Comparison of ENCODE assay signal across 29 mouse cellular contexts in the genomic region with DNA sequence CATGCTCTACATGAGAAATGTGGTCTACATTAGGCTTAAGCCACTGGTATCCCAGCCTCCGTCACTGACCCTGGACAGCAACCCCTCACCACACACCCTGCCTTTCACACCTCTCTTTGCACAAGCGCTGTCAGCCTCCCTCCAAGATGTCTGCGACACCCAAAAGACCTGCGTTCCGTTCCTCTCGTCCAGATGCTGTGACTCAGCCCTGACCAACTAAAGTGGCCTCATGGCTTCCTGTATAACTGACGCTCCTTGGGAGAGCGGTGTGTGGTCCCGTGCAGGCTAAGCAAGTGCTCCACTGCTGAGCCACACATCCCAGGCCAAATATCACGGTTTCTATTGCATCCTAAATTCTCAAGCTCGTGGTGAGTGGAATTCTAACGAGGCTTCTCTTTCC. TPM values are rescaled to one million over a fixed set of nuclear protein-coding genes. Genes with fewer than 3 reads are reported as not detected.
A peak's percentile ranks its signal among the peaks of the same experiment; 100 is the strongest.
DNase-seq lines count a peak whose midpoint lies in the region; ATAC-seq and TF ChIP-seq lines count a peak whose summit lies in the region.
"Had no signal": no experiment of that assay in that cellular context is flagged by ENCODE, and none has a peak within 500 bp of the region (broad histone marks: within the 10 kb centered on the region; RNA-seq: fewer than 3 reads in every experiment).

No protein-coding gene starts in this region.

- no peaks in the 10 kb centered on the region for H3K27me3 ChIP-seq in hindbrain, embryonic 13.5 days
- H3K27me3 ChIP-seq in hindbrain, embryonic 16.5 days (replicated peaks; ENCODE audit: control insufficient read depth, insufficient read depth, low read length), result no peaks in the 10 kb centered on the region
- no peaks in the 10 kb centered on the region for H3K27me3 ChIP-seq in midbrain, embryonic 11.5 days (ENCODE audit: control insufficient read depth, insufficient read depth, low read length)
- no peaks in the 10 kb centered on the region for H3K27me3 ChIP-seq in midbrain, embryonic 15.5 days (replicated peaks)
- H3K27me3 ChIP-seq in thymus, adult 2 months (ENCODE audit: control insufficient read depth, insufficient read depth, low read length), result no peaks in the 10 kb centered on the region
- H3K27me3 ChIP-seq in forebrain, embryonic 10.5 days (ENCODE audit: poor library complexity, severe bottlenecking), result peaks cover 21% of the 10 kb centered on the region
- H3K27me3 ChIP-seq: embryonic facial prominence, embryonic 15.5 days; forebrain, embryonic 12.5 days; forebrain, embryonic 15.5 days; hindbrain, embryonic 12.5 days had no signal

- H3K36me3 ChIP-seq in hindbrain, embryonic 13.5 days, result no peaks in the 10 kb centered on the region
- H3K36me3 ChIP-seq in hindbrain, embryonic 16.5 days (ENCODE audit: control insufficient read depth, insufficient read depth, low read length), result no peaks in the 10 kb centered on the region
- no peaks in the 10 kb centered on the region for H3K36me3 ChIP-seq in midbrain, embryonic 11.5 days (ENCODE audit: control insufficient read depth, insufficient read depth, low read length)
- no peaks in the 10 kb centered on the region for H3K36me3 ChIP-seq in midbrain, embryonic 15.5 days (replicated peaks)
- H3K36me3 ChIP-seq in thymus, adult 2 months (ENCODE audit: control insufficient read depth, insufficient read depth, low read length), result no peaks in the 10 kb centered on the region
- no peaks in the 10 kb centered on the region for H3K36me3 ChIP-seq in forebrain, embryonic 10.5 days (replicated peaks)
- H3K36me3 ChIP-seq: embryonic facial prominence, embryonic 12.5 days; embryonic facial prominence, embryonic 15.5 days; forebrain, embryonic 12.5 days; forebrain, embryonic 15.5 days; heart, embryonic 10.5 days; heart, embryonic 13.5 days; hindbrain, embryonic 12.5 days had no signal

- no peaks in the 10 kb centered on the region for H3K9me3 ChIP-seq in hindbrain, embryonic 13.5 days
- no peaks in the 10 kb centered on the region for H3K9me3 ChIP-seq in hindbrain, embryonic 16.5 days (ENCODE audit: control insufficient read depth, low read length)
- no peaks in the 10 kb centered on the region for H3K9me3 ChIP-seq in midbrain, embryonic 11.5 days (ENCODE audit: control insufficient read depth, low read length)
- no peaks in the 10 kb centered on the region for H3K9me3 ChIP-seq in midbrain, embryonic 15.5 days
- no peaks in the 10 kb centered on the region for H3K9me3 ChIP-seq in forebrain, embryonic 10.5 days
- H3K9me3 ChIP-seq: embryonic facial prominence, embryonic 12.5 days; embryonic facial prominence, embryonic 15.5 days; forebrain, embryonic 12.5 days; forebrain, embryonic 15.5 days; heart, embryonic 10.5 days; heart, embryonic 13.5 days; hindbrain, embryonic 12.5 days had no signal

- TF ChIP-seq POLR2A in thymus, adult 2 months (IDR thresholded peaks at IDR 0.05; ENCODE audit: control insufficient read depth, extremely low read depth, insufficient read depth, low read length, poor library complexity), result no peak

- peak; percentile 69 for DNase-seq in midbrain, embryonic 11.5 days (ENCODE audit: low spot score, missing footprints)
- no peak for DNase-seq in liver
- DNase-seq in thymus, adult 2 months, result no peak
- no peak for DNase-seq in forebrain, embryonic 10.5 days (ENCODE audit: extremely low spot score, low spot score)
- DNase-seq: adrenal gland, adult 8-10 months; adrenal gland, postnatal 25 days; cerebellum, adult 11-12 months; cerebellum, adult 8-10 months; cerebellum, postnatal 10 days; cerebellum, postnatal 36 days; gastrocnemius, postnatal 25 days; heart, adult 2 months; heart, postnatal 14 days had no signal

- no peak for ATAC-seq in hindbrain, embryonic 13.5 days (ENCODE audit: low FRiP score)
- ATAC-seq in hindbrain, embryonic 16.5 days, result no peak
- ATAC-seq in midbrain, embryonic 11.5 days (ENCODE audit: low FRiP score), result no peak
- ATAC-seq in midbrain, embryonic 15.5 days (replicated peaks), result no peak
- ATAC-seq in granulocyte monocyte progenitor cell, adult 5-6 weeks (replicated peaks; ENCODE audit: poor library complexity, severe bottlenecking), result peak; percentile 49
- ATAC-seq: activated CD4-positive, CD25-positive, alpha-beta regulatory T cell, adult 4 months; CD4-positive, CD25-positive, alpha-beta regulatory T cell, adult 4 months; forebrain, embryonic 15.5 days; hindbrain, postnatal 0 days; inflammation-experienced regulatory T-cells, adult 6 months had no signal

- H3K9ac ChIP-seq in hindbrain, embryonic 13.5 days, result 0 out of 2 replicates have a peak overlapping the region, but pooled peaks have one; percentile 24
- H3K9ac ChIP-seq in hindbrain, embryonic 16.5 days (ENCODE audit: low read depth, low read length), result no peak overlapping the region
- H3K9ac ChIP-seq in midbrain, embryonic 11.5 days (ENCODE audit: low read length), result no peak overlapping the region
- no peak overlapping the region for H3K9ac ChIP-seq in midbrain, embryonic 15.5 days
- H3K9ac ChIP-seq: embryonic facial prominence, embryonic 12.5 days; embryonic facial prominence, embryonic 15.5 days; forebrain, embryonic 12.5 days; forebrain, embryonic 15.5 days; heart, embryonic 13.5 days; hindbrain, embryonic 12.5 days had no signal

- H3K4me2 ChIP-seq in hindbrain, embryonic 13.5 days, result no peak overlapping the region
- H3K4me2 ChIP-seq in hindbrain, embryonic 16.5 days (ENCODE audit: low read length), result no peak overlapping the region
- no peak overlapping the region for H3K4me2 ChIP-seq in midbrain, embryonic 11.5 days
- no peak overlapping the region for H3K4me2 ChIP-seq in midbrain, embryonic 15.5 days
- H3K4me2 ChIP-seq: embryonic facial prominence, embryonic 12.5 days; embryonic facial prominence, embryonic 15.5 days; forebrain, embryonic 12.5 days; forebrain, embryonic 15.5 days; heart, embryonic 13.5 days; hindbrain, embryonic 12.5 days had no signal

- WGBS in hindbrain, embryonic 13.5 days, result 73% methylated on average over 12 of the region's 12 CpGs
- 75% methylated on average over 12 of the region's 12 CpGs for WGBS in hindbrain, embryonic 16.5 days
- 80% methylated on average over 12 of the region's 12 CpGs for WGBS in midbrain, embryonic 11.5 days
- 77% methylated on average over 12 of the region's 12 CpGs for WGBS in midbrain, embryonic 15.5 days
- 31% methylated on average over 12 of the region's 12 CpGs for WGBS in thymus, adult 2 months
- WGBS in forebrain, embryonic 10.5 days, result 82% methylated on average over 12 of the region's 12 CpGs

- no peak for TF ChIP-seq CTCF in thymus, adult 2 months (IDR thresholded peaks at IDR 0.05; ENCODE audit: borderline replicate concordance, control insufficient read depth, extremely low read depth, insufficient read depth, low read length, poor library complexity)

- H3K4me3 ChIP-seq in hindbrain, embryonic 13.5 days, result no peak overlapping the region
- no peak overlapping the region for H3K4me3 ChIP-seq in hindbrain, embryonic 16.5 days (ENCODE audit: low read length)
- H3K4me3 ChIP-seq in midbrain, embryonic 11.5 days (ENCODE audit: low read depth, low read length), result no peak overlapping the region
- no peak overlapping the region for H3K4me3 ChIP-seq in midbrain, embryonic 15.5 days
- no peak overlapping the region for H3K4me3 ChIP-seq in thymus, adult 2 months (ENCODE audit: control insufficient read depth, insufficient read depth, low read length)
- H3K4me3 ChIP-seq in forebrain, embryonic 10.5 days, result no peak overlapping the region
- H3K4me3 ChIP-seq: embryonic facial prominence, embryonic 12.5 days; embryonic facial prominence, embryonic 15.5 days; forebrain, embryonic 12.5 days; forebrain, embryonic 15.5 days; heart, adult 2 months; heart, embryonic 10.5 days; heart, embryonic 13.5 days; hindbrain, embryonic 12.5 days had no signal

- H3K4me1 ChIP-seq in hindbrain, embryonic 13.5 days (replicated peaks), result peaks cover 33% of the 10 kb centered on the region
- peaks cover 16% of the 10 kb centered on the region for H3K4me1 ChIP-seq in hindbrain, embryonic 16.5 days (ENCODE audit: control insufficient read depth, insufficient read depth, low read depth, low read length)
- peaks cover 8% of the 10 kb centered on the region for H3K4me1 ChIP-seq in midbrain, embryonic 11.5 days (ENCODE audit: control insufficient read depth, insufficient read depth, low read length)
- peaks cover 21% of the 10 kb centered on the region for H3K4me1 ChIP-seq in midbrain, embryonic 15.5 days
- H3K4me1 ChIP-seq in thymus, adult 2 months (replicated peaks; ENCODE audit: control insufficient read depth, insufficient read depth, low read length), result peaks cover 10% of the 10 kb centered on the region; the same call in 1 of the 2 replicates
- peaks cover 29% of the 10 kb centered on the region for H3K4me1 ChIP-seq in forebrain, embryonic 10.5 days
- H3K4me1 ChIP-seq: embryonic facial prominence, embryonic 12.5 days had no signal

- no peak overlapping the region for H3K27ac ChIP-seq in hindbrain, embryonic 13.5 days
- no peak overlapping the region for H3K27ac ChIP-seq in hindbrain, embryonic 16.5 days (ENCODE audit: low read depth, low read length)
- no peak overlapping the region for H3K27ac ChIP-seq in midbrain, embryonic 11.5 days (ENCODE audit: low read depth, low read length)
- H3K27ac ChIP-seq in midbrain, embryonic 15.5 days, result no peak overlapping the region
- H3K27ac ChIP-seq in thymus, adult 2 months (ENCODE audit: control insufficient read depth, insufficient read depth, low read length), result no peak overlapping the region
- no peak overlapping the region for H3K27ac ChIP-seq in forebrain, embryonic 10.5 days
- H3K27ac ChIP-seq: embryonic facial prominence, embryonic 12.5 days; embryonic facial prominence, embryonic 15.5 days; forebrain, embryonic 12.5 days; forebrain, embryonic 15.5 days; heart, adult 2 months; heart, embryonic 10.5 days; heart, embryonic 13.5 days; hindbrain, embryonic 12.5 days; hindbrain, postnatal 0 days had no signal

RNA-seq across cellular contexts. Expression of a gene that starts 22.1 kb away (rescaled TPM):
- polyA plus RNA-seq in hindbrain, embryonic 13.5 days (2015; fragmentation: Nextera tagmentation; extraction: Ambion mirVana), result 4.6 and 5.0 TPM in 2 replicates
- polyA plus RNA-seq in hindbrain, embryonic 16.5 days (2015; fragmentation: Nextera tagmentation; extraction: Ambion mirVana), result 11.6 and 13.3 TPM in 2 replicates
- polyA plus RNA-seq in midbrain, embryonic 11.5 days (2014; fragmentation: Nextera tagmentation; extraction: Ambion mirVana), result 0.18 TPM in 2 replicates
- polyA plus RNA-seq in midbrain, embryonic 15.5 days (2015; fragmentation: Nextera tagmentation; extraction: Ambion mirVana), result 10.1 and 11.1 TPM in 2 replicates
- total RNA-seq in granulocyte monocyte progenitor cell, adult 5-6 weeks (2014; fragmentation: Nextera tagmentation), result not detected in 2 replicates
- total RNA-seq in granulocyte monocyte progenitor cell, adult 5-6 weeks (2017), result not detected in 2 replicates
- 4.7 and 8.4 TPM in 2 replicates for polyA plus RNA-seq in thymus, adult 2 months (2012; rRNA removed)
- 0.05 and 0.15 TPM in 2 replicates for polyA plus RNA-seq in forebrain, embryonic 10.5 days (2016; fragmentation: Nextera tagmentation; extraction: Ambion mirVana)
- polyA plus RNA-seq: activated CD4-positive, CD25-positive, alpha-beta regulatory T cell, adult 4 months; C2C12; heart, embryonic 10.5 days had no signal

RNA-seq across cellular contexts. Expression of a gene that starts 32.6 kb away (rescaled TPM):
- polyA plus RNA-seq in hindbrain, embryonic 13.5 days (2015; fragmentation: Nextera tagmentation; extraction: Ambion mirVana), result 36.7 and 40.1 TPM in 2 replicates
- 19.7 and 20.1 TPM in 2 replicates for polyA plus RNA-seq in hindbrain, embryonic 16.5 days (2015; fragmentation: Nextera tagmentation; extraction: Ambion mirVana)
- polyA plus RNA-seq in midbrain, embryonic 11.5 days (2014; fragmentation: Nextera tagmentation; extraction: Ambion mirVana), result 57.2 and 61.8 TPM in 2 replicates
- 27.1 and 30.1 TPM in 2 replicates for polyA plus RNA-seq in midbrain, embryonic 15.5 days (2015; fragmentation: Nextera tagmentation; extraction: Ambion mirVana)
- total RNA-seq in granulocyte monocyte progenitor cell, adult 5-6 weeks (2014; fragmentation: Nextera tagmentation), result 31.2 and 34.9 TPM in 2 replicates
- total RNA-seq in granulocyte monocyte progenitor cell, adult 5-6 weeks (2017), result 4.5 and 8.2 TPM in 2 replicates
- polyA plus RNA-seq in thymus, adult 2 months (2012; rRNA removed), result 97.5 and 110 TPM in 2 replicates
- polyA plus RNA-seq in forebrain, embryonic 10.5 days (2016; fragmentation: Nextera tagmentation; extraction: Ambion mirVana), result 71.1 and 83.6 TPM in 2 replicates
- polyA plus RNA-seq: C2C12 had no signal
